Mouse (Mus musculus): ENCODE data around the gene 4930415O20Rik. TPM values are rescaled to one million over a fixed set of nuclear protein-coding genes. Genes with fewer than 3 reads are reported as not detected.

4930415O20Rik gene
- polyA plus RNA-seq, 1 experiment from 2014 or later: not detected

- H3K4me3 ChIP-seq (ENCODE audit: low read depth, low read length): peak within 1 kb of the TSS; percentile 74; the same call in 1 of the 2 replicates
- no peak for DNase-seq
- no peak within 1 kb of the TSS for H3K9ac ChIP-seq
- peaks cover 25% of the 10 kb centered on the region for H3K4me1 ChIP-seq (ENCODE audit: insufficient read depth)
- no peak for TF ChIP-seq CTCF (IDR thresholded peaks at IDR 0.05; ENCODE audit: low read depth)
- no peak for ATAC-seq (ENCODE audit: insufficient read depth)
- WGBS: 46% methylated on average over 4 of the region's 4 CpGs
- no peaks in the 10 kb centered on the region for H3K36me3 ChIP-seq (ENCODE audit: insufficient read depth)
- H3K4me2 ChIP-seq: peak within 1 kb of the TSS; percentile 99
- H3K27me3 ChIP-seq (ENCODE audit: insufficient read depth, low read length): peaks cover 25% of the 10 kb centered on the region
- H3K27ac ChIP-seq (ENCODE audit: low read depth): no peak within 1 kb of the TSS
- H3K9me3 ChIP-seq (ENCODE audit: low read depth, low read length): no peaks in the 10 kb centered on the region
Measured at GRCm38 (mm10) chr15:98630540-98630939, 59.7 kb downstream of the 4930415O20Rik start, which contains the start of gene Cacnb3. Gene Cacnb3, plus strand, starts transcription at chr15:98630840.

GRCm38 (mm10) chr15:98631493-98631892 lies 60.7 kb downstream of the 4930415O20Rik start:
- Histone ChIP-seq H3K4me3 (ENCODE audit: low read depth, low read length) (peak overlapping the region; percentile 74), H3K9ac (no peak overlapping the region), H3K4me1 (ENCODE audit: insufficient read depth) (peaks cover 27% of the 10 kb centered on the region), H3K27ac (ENCODE audit: low read depth) (no peak overlapping the region), H3K9me3 (ENCODE audit: low read depth, low read length) (no peaks in the 10 kb centered on the region), H3K27me3 (ENCODE audit: insufficient read depth, low read length) (peaks cover 30% of the 10 kb centered on the region), H3K36me3 (ENCODE audit: insufficient read depth) (no peaks in the 10 kb centered on the region), H3K4me2 (peak overlapping the region; percentile 99)
- TF ChIP-seq CTCF (IDR thresholded peaks at IDR 0.05; ENCODE audit: low read depth): peak; percentile 95
- ATAC-seq (ENCODE audit: insufficient read depth) (0 out of 2 replicates have a peak, but pooled peaks have one; percentile 5), DNase-seq (peak; percentile 81)
- under 1% methylated on average over 18 of the region's 18 CpGs for WGBS

GRCm38 (mm10) chr15:98632107-98632744 lies 61.4 kb downstream of the 4930415O20Rik start:
- Histone ChIP-seq H3K9ac (peak overlapping the region; percentile 58), H3K4me3 (ENCODE audit: low read depth, low read length) (peak overlapping the region; percentile 74), H3K9me3 (ENCODE audit: low read depth, low read length) (no peaks in the 10 kb centered on the region), H3K27ac (ENCODE audit: low read depth) (peak overlapping the region; percentile 33; the same call in 1 of the 2 replicates), H3K27me3 (ENCODE audit: insufficient read depth, low read length) (peaks cover 34% of the 10 kb centered on the region), H3K36me3 (ENCODE audit: insufficient read depth) (no peaks in the 10 kb centered on the region), H3K4me1 (ENCODE audit: insufficient read depth) (peaks cover 27% of the 10 kb centered on the region), H3K4me2 (peak overlapping the region; percentile 99)
- WGBS: 0% methylated on average over 24 of the region's 25 CpGs
- ATAC-seq (ENCODE audit: insufficient read depth): peak; percentile 71
- peak; percentile 82 for DNase-seq
- no peak for TF ChIP-seq CTCF (IDR thresholded peaks at IDR 0.05; ENCODE audit: low read depth)

- no peak for ATAC-seq (ENCODE audit: insufficient read depth)
- peak overlapping the region; percentile 99 for H3K4me2 ChIP-seq
- no peak for DNase-seq
- H3K9me3 ChIP-seq (ENCODE audit: low read depth, low read length): no peaks in the 10 kb centered on the region
- no peak for TF ChIP-seq CTCF (IDR thresholded peaks at IDR 0.05; ENCODE audit: low read depth)
- peak overlapping the region; percentile 74 for H3K4me3 ChIP-seq (ENCODE audit: low read depth, low read length)
- H3K4me1 ChIP-seq (ENCODE audit: insufficient read depth): peaks cover 27% of the 10 kb centered on the region
- no peak overlapping the region for H3K27ac ChIP-seq (ENCODE audit: low read depth)
- peaks cover 34% of the 10 kb centered on the region for H3K27me3 ChIP-seq (ENCODE audit: insufficient read depth, low read length)
- H3K9ac ChIP-seq: peak overlapping the region; percentile 58
- 5% methylated on average over 4 of the region's 4 CpGs for WGBS
- no peaks in the 10 kb centered on the region for H3K36me3 ChIP-seq (ENCODE audit: insufficient read depth)
Measured at GRCm38 (mm10) chr15:98632921-98633320, 62.1 kb downstream of the 4930415O20Rik start.

- peaks cover 34% of the 10 kb centered on the region for H3K27me3 ChIP-seq (ENCODE audit: insufficient read depth, low read length)
- TF ChIP-seq CTCF (IDR thresholded peaks at IDR 0.05; ENCODE audit: low read depth): no peak
- DNase-seq: no peak
- H3K4me3 ChIP-seq (ENCODE audit: low read depth, low read length): peak overlapping the region; percentile 74
- H3K36me3 ChIP-seq (ENCODE audit: insufficient read depth): no peaks in the 10 kb centered on the region
- 1% methylated on average over 23 of the region's 25 CpGs for WGBS
- H3K9me3 ChIP-seq (ENCODE audit: low read depth, low read length): no peaks in the 10 kb centered on the region
- peak overlapping the region; percentile 99 for H3K4me2 ChIP-seq
- ATAC-seq (ENCODE audit: insufficient read depth): no peak
- H3K27ac ChIP-seq (ENCODE audit: low read depth): peak overlapping the region; percentile 65; the same call in 1 of the 2 replicates
- peak overlapping the region; percentile 74 for H3K9ac ChIP-seq
- H3K4me1 ChIP-seq (ENCODE audit: insufficient read depth): peaks cover 17% of the 10 kb centered on the region
Measured at GRCm38 (mm10) chr15:98633822-98634470, 63.1 kb downstream of the 4930415O20Rik start.

- Histone ChIP-seq H3K4me2 (peak overlapping the region; percentile 99), H3K27ac (ENCODE audit: low read depth) (peak overlapping the region; percentile 65; the same call in 1 of the 2 replicates), H3K9ac (peak overlapping the region; percentile 74), H3K4me3 (ENCODE audit: low read depth, low read length) (peak overlapping the region; percentile 74), H3K9me3 (ENCODE audit: low read depth, low read length) (no peaks in the 10 kb centered on the region), H3K27me3 (ENCODE audit: insufficient read depth, low read length) (peaks cover 34% of the 10 kb centered on the region), H3K4me1 (ENCODE audit: insufficient read depth) (peaks cover 13% of the 10 kb centered on the region), H3K36me3 (ENCODE audit: insufficient read depth) (0 out of 2 replicates have a peak, but pooled peaks cover 3% of the 10 kb centered on the region)
- ATAC-seq (ENCODE audit: insufficient read depth): peak; percentile 66
- WGBS: 2% methylated on average over 59 of the region's 65 CpGs
- no peak for TF ChIP-seq CTCF (IDR thresholded peaks at IDR 0.05; ENCODE audit: low read depth)
- DNase-seq: peak; percentile 82
Measured at GRCm38 (mm10) chr15:98634541-98635081, 63.8 kb downstream of the 4930415O20Rik start.
